Mouse (Mus musculus): ENCODE measurements at regions not wholly inside any gene's neighbourhood (a gene's known extent, or its start where the extent isn't known, plus 50 kb on each side); places are given as distances from the start of the nearest gene placed in this dataset.
"Not testable (repeated sequence)": the region's sequence is repeated elsewhere in the genome, so short reads cannot be mapped to it uniquely, and the experiment has no call there.

- DNase-seq (ENCODE audit: low spot score in 2 of 2), result peak; percentile 71 to 74
Observed at GRCm38 (mm10) chr3:22551516-22551915, 475.1 kb downstream of the Tbl1xr1 start.

- DNase-seq (ENCODE audit: low spot score in 2 of 2), result no peak
Observed at GRCm38 (mm10) chr3:22559556-22559955, 483.1 kb downstream of the Tbl1xr1 start.

- DNase-seq (ENCODE audit: low spot score in 2 of 2), result not testable (repeated sequence)
Observed at GRCm38 (mm10) chr3:22560476-22561170, 484.2 kb downstream of the Tbl1xr1 start.
